Mouse (Mus musculus) liver (tissue): Measurements from ENCODE around the gene Myo1b.
"Not testable (repeated sequence)": the region's sequence is repeated elsewhere in the genome, so short reads cannot be mapped to it uniquely, and the experiment has no call there.

Source experiments
- DNase-seq: peaks from one replicate; pipeline ENCODE4 v3.0.0-alpha.2; 2020; ENCODE audit warnings: mixed read lengths

The Myo1b gene

GRCm38 (mm10) chr1:51894721-51895120 is 21.1 kb downstream of the Myo1b start:
- DNase-seq: no peak

GRCm38 (mm10) chr1:51893521-51894355 is 22.1 kb downstream of the Myo1b start:
- DNase-seq: no peak

- DNase-seq: no peak
Measured at GRCm38 (mm10) chr1:51892005-51892404, 23.9 kb downstream of the Myo1b start.

DNA sequence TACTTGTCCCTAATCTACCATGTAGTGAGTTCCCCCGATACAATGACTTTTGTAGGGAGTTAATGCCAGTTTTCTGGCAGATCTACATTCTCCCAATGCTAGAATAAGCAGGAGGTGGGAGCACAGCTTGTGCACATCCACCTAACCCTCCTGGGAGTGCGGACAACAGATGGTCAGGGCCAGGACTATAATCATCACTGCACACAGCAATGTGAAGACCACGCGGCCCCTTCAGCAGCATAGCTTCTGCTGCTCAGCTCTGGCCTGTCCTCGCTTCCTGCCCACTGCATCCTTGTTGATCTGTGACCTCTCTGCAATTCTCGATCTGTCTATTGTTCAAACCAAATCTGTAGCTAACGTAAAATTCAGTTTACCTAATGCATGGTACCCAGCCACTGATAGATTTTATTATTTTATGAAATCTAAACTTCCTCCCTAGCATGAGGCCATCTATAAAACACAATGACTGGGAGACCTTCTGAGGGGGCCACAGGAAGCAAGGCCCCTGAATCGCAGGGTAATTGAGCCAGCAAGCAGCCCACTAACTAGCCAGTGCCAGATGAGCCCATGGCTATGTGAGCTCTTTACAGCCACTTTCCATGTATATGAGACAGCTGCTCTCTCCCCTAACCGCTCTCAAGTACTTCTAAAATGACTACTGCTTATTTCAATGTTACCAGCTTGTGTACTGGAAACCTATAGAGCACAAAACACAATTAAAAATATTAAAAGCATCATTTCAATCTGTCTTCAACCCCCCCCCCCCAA is 27.6 kb downstream of the Myo1b start:
- no peak for DNase-seq

GRCm38 (mm10) chr1:51885356-51885983 is 30.4 kb downstream of the Myo1b start:
- DNase-seq: no peak

DNA sequence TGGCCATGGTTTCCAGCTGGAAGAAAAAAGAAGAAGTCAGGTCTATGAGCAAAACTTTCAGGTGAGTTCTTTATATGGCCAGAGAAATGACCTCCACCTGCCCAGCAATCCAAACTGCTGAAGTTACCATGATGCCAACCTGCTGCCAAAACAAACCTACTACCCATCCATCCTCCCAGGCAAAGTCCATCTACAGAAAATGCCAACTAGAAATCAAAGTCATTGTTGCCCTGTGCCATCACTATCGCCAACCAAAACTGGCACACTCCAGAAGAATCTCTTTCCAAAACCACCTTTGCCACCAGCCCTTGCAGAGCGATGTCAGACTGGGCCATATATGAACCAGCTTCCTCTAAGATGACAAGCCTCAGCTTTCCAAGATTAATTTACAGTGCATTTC is 32.7 kb downstream of the Myo1b start:
- no peak for DNase-seq

GRCm38 (mm10) chr1:51882752-51883151 is 33.1 kb downstream of the Myo1b start:
- no peak for DNase-seq

GRCm38 (mm10) chr1:51879927-51880814 is 35.7 kb downstream of the Myo1b start:
- no peak for DNase-seq

- DNase-seq: peak; percentile 21
Measured at GRCm38 (mm10) chr1:51879333-51879770, 36.5 kb downstream of the Myo1b start.

DNA sequence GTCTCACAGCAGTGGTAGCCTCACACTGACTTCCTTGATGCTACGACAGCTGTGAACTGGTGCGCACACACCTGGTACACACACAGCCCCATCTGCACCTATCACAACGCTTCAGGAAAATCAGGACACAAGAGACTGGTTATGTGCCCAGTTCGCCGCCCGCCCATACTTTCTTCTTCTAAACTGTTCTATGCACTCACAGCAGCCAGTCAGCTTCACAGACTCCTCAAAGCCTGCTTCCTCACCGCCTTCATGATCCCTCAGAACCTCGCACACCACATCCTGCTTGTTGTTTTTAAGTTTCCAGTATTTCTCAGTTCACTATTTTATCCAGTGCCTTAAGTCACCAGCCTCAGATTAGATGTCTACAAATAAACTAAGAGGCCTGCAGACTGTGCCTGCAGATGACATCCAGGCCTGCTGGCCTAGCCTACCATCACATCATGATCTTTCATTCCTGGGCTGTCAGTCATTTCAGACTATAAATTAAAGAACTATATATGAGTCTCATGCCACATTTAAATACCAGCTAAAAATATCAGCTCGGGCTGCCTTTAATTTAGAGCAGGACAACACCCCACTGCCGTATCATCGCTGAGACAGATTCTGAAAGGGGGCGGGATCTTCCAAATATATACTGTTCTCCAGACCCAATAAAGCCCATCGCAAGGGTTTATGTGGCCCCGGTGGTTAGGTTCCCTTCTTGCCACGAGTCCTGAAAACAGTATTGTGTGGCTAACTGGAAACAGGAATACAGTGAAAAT is 40.2 kb downstream of the Myo1b start:
- DNase-seq: no peak

DNA sequence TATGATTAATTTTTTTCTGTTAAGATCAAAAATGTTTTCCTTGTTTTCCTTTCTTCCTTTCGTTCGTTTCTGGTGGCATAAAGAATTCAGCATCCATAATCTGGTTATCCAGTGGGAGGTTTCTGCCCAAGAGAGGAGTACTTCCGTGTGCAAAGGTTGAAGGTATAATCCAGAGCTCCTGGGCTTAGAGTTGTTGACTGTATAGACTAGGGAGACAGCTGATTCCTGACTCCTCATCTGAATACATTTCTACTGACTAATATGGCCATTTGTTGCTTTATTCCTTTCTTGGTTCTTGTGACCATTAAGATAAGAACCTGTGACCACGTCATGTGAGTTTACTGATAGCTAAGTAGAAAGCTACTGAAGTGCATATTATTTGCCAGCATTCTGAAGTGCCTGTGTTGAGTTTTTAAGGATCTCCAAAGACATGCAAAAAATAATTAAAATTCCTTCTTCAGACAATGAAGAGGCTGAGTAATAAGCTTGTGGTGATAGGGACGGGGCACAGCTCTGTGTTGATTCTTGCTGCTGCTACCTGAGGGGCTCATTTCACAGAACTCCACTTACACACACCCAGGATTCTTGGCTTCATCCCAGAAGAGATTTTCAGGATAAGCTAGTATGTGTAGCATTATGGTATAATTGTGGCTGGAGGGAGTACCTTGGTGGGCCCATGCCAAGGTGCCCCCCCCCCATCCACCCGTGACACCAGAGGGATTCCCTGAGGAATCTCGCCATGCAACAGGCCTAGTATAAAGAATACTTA is 43.2 kb downstream of the Myo1b start:
- no peak for DNase-seq

- not testable (repeated sequence) for DNase-seq
Measured at GRCm38 (mm10) chr1:51871234-51871633, 44.6 kb downstream of the Myo1b start.

GRCm38 (mm10) chr1:51862828-51863421 is 52.9 kb downstream of the Myo1b start:
- DNase-seq: no peak

GRCm38 (mm10) chr1:51860837-51861236 is 55.0 kb downstream of the Myo1b start:
- DNase-seq: no peak

DNA sequence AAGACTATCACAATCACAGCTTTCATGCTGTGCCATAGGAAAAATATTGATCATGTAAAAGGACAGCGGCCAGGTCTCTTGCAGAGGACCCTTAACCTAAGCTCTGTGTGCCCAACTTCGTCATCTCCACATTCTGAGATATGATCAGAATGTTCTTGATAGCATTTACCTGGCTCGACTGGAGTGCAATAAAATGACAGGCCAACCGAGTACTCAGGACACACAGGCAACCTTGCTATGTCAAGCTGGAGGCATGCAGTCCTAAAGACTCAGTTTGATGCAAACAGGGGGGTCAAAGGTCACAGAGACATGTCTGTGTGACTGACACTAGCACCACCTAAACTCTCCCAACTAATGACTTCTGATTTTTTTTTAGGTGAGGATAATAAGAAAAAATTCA is 58.9 kb downstream of the Myo1b start:
- no peak for DNase-seq

DNA sequence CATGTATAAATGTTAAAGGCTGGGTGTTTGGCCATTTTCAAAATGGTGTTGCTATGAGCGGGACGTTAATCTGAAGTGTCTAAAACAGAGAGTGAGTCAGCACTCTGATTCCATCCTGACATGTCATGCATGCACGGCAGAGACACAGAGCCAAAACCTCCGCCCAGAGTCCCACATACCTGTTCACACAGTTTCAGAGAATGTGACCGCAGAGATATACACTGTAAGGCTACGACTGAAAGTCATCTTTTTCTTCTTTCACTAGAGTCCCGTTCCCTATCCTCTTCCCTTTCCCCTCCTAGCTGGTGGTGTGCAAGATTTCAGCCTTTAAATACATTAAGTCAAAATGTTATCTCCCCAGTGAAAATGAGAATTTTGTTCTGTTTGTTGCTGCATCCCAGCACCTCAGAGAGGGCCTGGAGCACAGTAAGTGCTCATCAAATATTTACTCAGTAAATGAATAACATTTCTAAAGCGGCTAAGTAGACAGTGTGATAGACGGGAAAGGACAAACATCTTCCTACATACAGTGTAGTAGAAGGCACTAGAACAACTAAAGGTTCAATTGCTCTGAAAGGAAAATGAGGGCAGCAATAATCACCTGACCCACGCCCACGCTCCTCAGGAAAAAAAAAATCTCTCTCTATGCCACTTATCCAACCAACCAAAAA is 59.5 kb downstream of the Myo1b start:
- DNase-seq: no peak

- DNase-seq: no peak
Measured at GRCm38 (mm10) chr1:51855541-51856244, 60.2 kb downstream of the Myo1b start.

GRCm38 (mm10) chr1:51852314-51852713 is 63.6 kb downstream of the Myo1b start:
- no peak for DNase-seq

DNA sequence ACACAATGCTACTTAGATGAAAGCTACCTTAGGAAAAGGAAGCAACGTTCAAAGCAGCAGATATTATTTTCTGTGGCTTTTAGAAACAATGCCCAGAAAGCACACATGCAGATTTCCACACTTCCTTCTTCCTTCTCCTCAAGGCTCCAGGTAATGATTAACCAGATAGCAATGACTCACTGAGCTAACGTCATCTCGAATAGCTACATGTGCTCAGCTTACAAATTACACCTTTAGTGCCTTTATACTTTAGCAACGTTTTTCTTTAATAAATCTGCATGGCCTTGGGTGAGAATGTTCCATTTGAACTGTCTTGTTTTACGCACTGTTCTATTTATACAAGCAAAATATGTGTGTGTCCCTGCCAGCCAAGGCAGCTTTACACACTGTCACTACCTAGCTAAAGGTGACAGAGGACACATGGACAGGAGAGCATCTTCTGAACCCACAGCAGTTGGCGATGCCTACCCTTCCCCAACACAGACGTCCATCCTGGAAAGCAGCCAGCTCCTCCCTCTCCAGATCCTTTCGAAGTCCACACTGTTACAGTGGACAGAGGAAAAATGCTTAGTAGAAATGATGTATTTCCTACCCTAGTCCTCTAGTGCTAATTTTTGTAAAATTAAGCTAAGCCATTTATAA is 66.2 kb downstream of the Myo1b start:
- no peak for DNase-seq
